Mouse (Mus musculus) ES-Bruce4 (cell line): Measurements from ENCODE around the gene Fam71f1.

Experiments used
- CTCF ChIP-seq: IDR thresholded peaks from one replicate; pipeline ENCODE4 v1.8.1; 2011; ENCODE audit warnings: low read depth, low read length
- POLR2A ChIP-seq: IDR thresholded peaks from one replicate; pipeline ENCODE4 v1.8.1; 2011; ENCODE audit warnings: low read length; ENCODE audit not compliant: insufficient read depth

DNA sequence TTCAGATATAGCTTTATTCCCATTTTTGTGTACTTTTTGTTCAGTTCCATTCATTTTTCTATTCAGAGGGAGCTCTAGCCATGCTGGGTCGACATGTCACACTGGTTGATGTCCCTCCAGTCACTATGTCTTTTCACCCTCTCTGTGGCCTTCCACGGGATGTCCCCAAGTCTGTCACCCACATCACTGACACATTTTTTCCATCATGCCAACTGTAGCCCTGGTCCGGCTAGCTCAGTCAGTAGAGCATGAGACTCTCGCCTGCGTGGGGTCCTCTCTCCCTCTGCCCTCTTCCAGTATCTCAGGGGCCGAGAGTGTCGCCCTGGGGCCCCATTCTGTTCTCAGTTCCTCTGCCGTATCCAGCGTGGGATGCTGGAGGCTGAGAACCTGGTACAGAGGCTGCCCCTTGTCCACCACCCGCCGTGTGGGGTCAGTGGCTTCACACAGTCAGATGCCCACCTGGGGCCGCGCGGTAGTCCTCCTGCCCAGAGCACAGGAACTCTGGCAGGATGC, 5.2 kb upstream of the Fam71f1 start:
- TF ChIP-seq POLR2A: no peak
- TF ChIP-seq CTCF: no peak
